9 mouse cellular contexts compared by ENCODE assay signal in genomic region chr2:136947937-136948336, GRCm38 (mm10). TPM values are rescaled to one million over a fixed set of nuclear protein-coding genes. Genes with fewer than 3 reads are reported as not detected.
DNase-seq lines count a peak whose midpoint lies in the region; ATAC-seq and TF ChIP-seq lines count a peak whose summit lies in the region.
"Had no signal": no experiment of that assay in that cellular context is flagged by ENCODE, and none has a peak within 500 bp of the region (broad histone marks: within the 10 kb centered on the region; RNA-seq: fewer than 3 reads in every experiment).

No protein-coding gene starts in this region.

- ATAC-seq in midbrain, embryonic 16.5 days: 0 out of 2 replicates have a peak, but pooled peaks have one; percentile 11
- ATAC-seq in midbrain, embryonic 11.5 days (ENCODE audit: low FRiP score): no peak
- ATAC-seq in stomach, postnatal 0 days (ENCODE audit: low FRiP score, low TSS enrichment): peak; percentile 71
- ATAC-seq in CD4-positive, CD25-positive, alpha-beta regulatory T cell, adult 4 months: no peak

- H3K27me3 ChIP-seq in midbrain, embryonic 16.5 days (ENCODE audit: control insufficient read depth, insufficient read depth, low read depth, low read length): no peaks in the 10 kb centered on the region
- no peaks in the 10 kb centered on the region for H3K27me3 ChIP-seq in midbrain, embryonic 11.5 days (ENCODE audit: control insufficient read depth, insufficient read depth, low read length)
- H3K27me3 ChIP-seq in stomach, postnatal 0 days (ENCODE audit: control insufficient read depth, insufficient read depth, low read length): no peaks in the 10 kb centered on the region

- H3K27ac ChIP-seq in midbrain, embryonic 16.5 days (ENCODE audit: low read length): no peak overlapping the region
- H3K27ac ChIP-seq in midbrain, embryonic 11.5 days (ENCODE audit: low read depth, low read length): no peak overlapping the region
- H3K27ac ChIP-seq in stomach, postnatal 0 days (replicated peaks): peak overlapping the region; percentile 56

- no peak for TF ChIP-seq CTCF in stomach, postnatal 0 days (IDR thresholded peaks at IDR 0.05; ENCODE audit: low read depth)

- H3K9me3 ChIP-seq in midbrain, embryonic 16.5 days (replicated peaks; ENCODE audit: control insufficient read depth, low read length, poor library complexity, severe bottlenecking): no peaks in the 10 kb centered on the region
- no peaks in the 10 kb centered on the region for H3K9me3 ChIP-seq in midbrain, embryonic 11.5 days (ENCODE audit: control insufficient read depth, low read length)
- no peaks in the 10 kb centered on the region for H3K9me3 ChIP-seq in stomach, postnatal 0 days (ENCODE audit: control insufficient read depth, low read length)

- peak; percentile 17 for DNase-seq in embryo, embryonic 10.5 days (ENCODE audit: low spot score)
- no peak for DNase-seq in embryo, embryonic 9.5 days (ENCODE audit: extremely low spot score)
- no peak for DNase-seq in midbrain, embryonic 11.5 days (ENCODE audit: low spot score, missing footprints)
- peak; percentile 20 for DNase-seq in kidney, postnatal 10 days
- peak; percentile 18 for DNase-seq in stomach, postnatal 0 days (ENCODE audit: low spot score)
- no peak for DNase-seq in right cerebral cortex, adult 18-20 months
- DNase-seq: thymus, adult 2 months had no signal

- H3K9ac ChIP-seq in midbrain, embryonic 16.5 days (ENCODE audit: low read depth, low read length): no peak overlapping the region
- no peak overlapping the region for H3K9ac ChIP-seq in midbrain, embryonic 11.5 days (ENCODE audit: low read length)
- no peak overlapping the region for H3K9ac ChIP-seq in stomach, postnatal 0 days (ENCODE audit: low read length)

- WGBS in midbrain, embryonic 16.5 days: 54% methylated on average over 5 of the region's 5 CpGs
- WGBS in midbrain, embryonic 11.5 days: 63% methylated on average over 5 of the region's 5 CpGs
- WGBS in stomach, postnatal 0 days: 14% methylated on average over 5 of the region's 5 CpGs

- no peaks in the 10 kb centered on the region for H3K4me1 ChIP-seq in midbrain, embryonic 16.5 days (ENCODE audit: control insufficient read depth, insufficient read depth, low read length)
- no peaks in the 10 kb centered on the region for H3K4me1 ChIP-seq in midbrain, embryonic 11.5 days (ENCODE audit: control insufficient read depth, insufficient read depth, low read length)
- no peaks in the 10 kb centered on the region; the same call in 1 of the 2 replicates for H3K4me1 ChIP-seq in stomach, postnatal 0 days (replicated peaks; ENCODE audit: control insufficient read depth, insufficient read depth)

- no peaks in the 10 kb centered on the region for H3K36me3 ChIP-seq in midbrain, embryonic 16.5 days (ENCODE audit: control insufficient read depth, insufficient read depth, low read length)
- H3K36me3 ChIP-seq in midbrain, embryonic 11.5 days (ENCODE audit: control insufficient read depth, insufficient read depth, low read length): no peaks in the 10 kb centered on the region
- no peaks in the 10 kb centered on the region for H3K36me3 ChIP-seq in stomach, postnatal 0 days (ENCODE audit: control insufficient read depth, insufficient read depth, low read length)

- no peak overlapping the region for H3K4me2 ChIP-seq in midbrain, embryonic 16.5 days (ENCODE audit: low read length)
- no peak overlapping the region for H3K4me2 ChIP-seq in midbrain, embryonic 11.5 days
- H3K4me2 ChIP-seq in stomach, postnatal 0 days (replicated peaks; ENCODE audit: low read depth): no peak overlapping the region

- H3K4me3 ChIP-seq in midbrain, embryonic 16.5 days (ENCODE audit: low read depth, low read length): no peak overlapping the region
- H3K4me3 ChIP-seq in midbrain, embryonic 11.5 days (ENCODE audit: low read depth, low read length): no peak overlapping the region
- H3K4me3 ChIP-seq in stomach, postnatal 0 days (ENCODE audit: low read depth, low read length): no peak overlapping the region

- TF ChIP-seq EP300 in stomach, postnatal 0 days (optimal IDR thresholded peaks at IDR 0.05): no peak

RNA-seq across cellular contexts. Expression of gene AL731706.1, which starts 56.7 kb away (rescaled TPM):
- 16.6 and 17.0 TPM in 2 replicates for polyA plus RNA-seq in midbrain, embryonic 16.5 days (2015; fragmentation: Nextera tagmentation; extraction: Ambion mirVana)
- 23.4 and 32.1 TPM in 2 replicates for polyA plus RNA-seq in midbrain, embryonic 11.5 days (2014; fragmentation: Nextera tagmentation; extraction: Ambion mirVana)
- polyA plus RNA-seq in stomach, postnatal 0 days (2015; fragmentation: Nextera tagmentation; extraction: Ambion mirVana): 26.3 and 33.2 TPM in 2 replicates
- 10 to 100 TPM in 1 of 2 experiments, 1 to 10 TPM in 1; 4.0 to 21.0 TPM for polyA plus RNA-seq in CD4-positive, CD25-positive, alpha-beta regulatory T cell, adult 4 months (2017; shearing (Covaris generic))

RNA-seq across cellular contexts. Expression of gene Mkks, which starts 56.7 kb away (rescaled TPM):
- 12.1 and 12.8 TPM in 2 replicates for polyA plus RNA-seq in midbrain, embryonic 16.5 days (2015; fragmentation: Nextera tagmentation; extraction: Ambion mirVana)
- 14.1 and 18.5 TPM in 2 replicates for polyA plus RNA-seq in midbrain, embryonic 11.5 days (2014; fragmentation: Nextera tagmentation; extraction: Ambion mirVana)
- 10.8 and 15.6 TPM in 2 replicates for polyA plus RNA-seq in stomach, postnatal 0 days (2015; fragmentation: Nextera tagmentation; extraction: Ambion mirVana)
- polyA plus RNA-seq in CD4-positive, CD25-positive, alpha-beta regulatory T cell, adult 4 months (2017; shearing (Covaris generic)): 10 to 100 TPM; 12.2 to 23.3 TPM

RNA-seq across cellular contexts. Expression of gene Slx4ip, which starts 56.9 kb away (rescaled TPM):
- 13.2 and 15.7 TPM in 2 replicates for polyA plus RNA-seq in midbrain, embryonic 16.5 days (2015; fragmentation: Nextera tagmentation; extraction: Ambion mirVana)
- 9.6 and 9.9 TPM in 2 replicates for polyA plus RNA-seq in midbrain, embryonic 11.5 days (2014; fragmentation: Nextera tagmentation; extraction: Ambion mirVana)
- 2.1 TPM in 2 replicates for polyA plus RNA-seq in stomach, postnatal 0 days (2015; fragmentation: Nextera tagmentation; extraction: Ambion mirVana)
- 1 to 10 TPM; 5.4 to 6.2 TPM for polyA plus RNA-seq in CD4-positive, CD25-positive, alpha-beta regulatory T cell, adult 4 months (2017; shearing (Covaris generic))

Comparison
In these comparisons a context has a peak if more than half of its experiments do, and no peak if none do; other contexts are left out.
1. DNase-seq: peak in embryo, embryonic 10.5 days (single experiment), kidney, postnatal 10 days (single experiment) and stomach, postnatal 0 days (single experiment); none in embryo, embryonic 9.5 days (single experiment), midbrain, embryonic 11.5 days (single experiment) and right cerebral cortex, adult 18-20 months (single experiment).
2. ATAC-seq: peak in midbrain, embryonic 16.5 days (single experiment) and stomach, postnatal 0 days (single experiment); none in midbrain, embryonic 11.5 days (single experiment) and CD4-positive, CD25-positive, alpha-beta regulatory T cell, adult 4 months (single experiment).